Mouse (Mus musculus): ENCODE measurements around the gene Sae1. TPM values are rescaled to one million over a fixed set of nuclear protein-coding genes. Genes with fewer than 3 reads are reported as not detected.

Gene Sae1
- polyA plus RNA-seq, 1 experiment: 169 TPM

- H3K4me2 ChIP-seq (ENCODE audit: low read depth): no peak overlapping the region
- no peaks in the 10 kb centered on the region for H3K79me2 ChIP-seq (ENCODE audit: control insufficient read depth, insufficient read depth)
- no peak for TF ChIP-seq MAX (IDR thresholded peaks at IDR 0.05; ENCODE audit: low read depth)
- no peak for TF ChIP-seq CEBPB (IDR thresholded peaks at IDR 0.05; ENCODE audit: insufficient read depth, poor library complexity, severe bottlenecking)
- TF ChIP-seq POLR2AphosphoS2 (IDR thresholded peaks at IDR 0.05; ENCODE audit: insufficient read length, low read depth): no peak
- TF ChIP-seq POLR2A (IDR thresholded peaks at IDR 0.05; ENCODE audit: insufficient read length, low read depth): no peak
- no peak for TF ChIP-seq USF1 (IDR thresholded peaks at IDR 0.05; ENCODE audit: low read depth)
- no peak for TF ChIP-seq SRF (IDR thresholded peaks at IDR 0.05; ENCODE audit: control insufficient read depth, insufficient read length, low read depth)
- TF ChIP-seq TCF3 (IDR thresholded peaks at IDR 0.05; ENCODE audit: insufficient read length, low read depth): no peak
- TF ChIP-seq MYOD1 (IDR thresholded peaks at IDR 0.05; ENCODE audit: control insufficient read depth in 1 of 3, insufficient read length in 2 of 3, low read depth in 2 of 3): no peak
- peaks cover 57% of the 10 kb centered on the region for H3K36me3 ChIP-seq (ENCODE audit: control insufficient read depth, insufficient read depth)
- no peak overlapping the region for H3ac ChIP-seq (ENCODE audit: control insufficient read depth, insufficient read length)
- H3K4me3 ChIP-seq: no peak overlapping the region
- H3K27me3 ChIP-seq (ENCODE audit: control insufficient read depth, insufficient read depth, insufficient read length): no peaks in the 10 kb centered on the region
Measured at GRCm38 (mm10) chr7:16425721-16426120, 38.1 kb upstream of the Sae1 start.

- Histone ChIP-seq H3K27me3 (ENCODE audit: control insufficient read depth, insufficient read depth, insufficient read length) (no peaks in the 10 kb centered on the region), H3K4me2 (ENCODE audit: low read depth) (no peak overlapping the region), H3K36me3 (ENCODE audit: control insufficient read depth, insufficient read depth) (peaks cover 64% of the 10 kb centered on the region), H3ac (ENCODE audit: control insufficient read depth, insufficient read length) (no peak overlapping the region), H3K79me2 (ENCODE audit: control insufficient read depth, insufficient read depth) (no peaks in the 10 kb centered on the region), H3K4me3 (no peak overlapping the region)
- TF ChIP-seq POLR2AphosphoS2 (IDR thresholded peaks at IDR 0.05; ENCODE audit: insufficient read length, low read depth): no peak
- no peak for TF ChIP-seq TCF12 (IDR thresholded peaks at IDR 0.05; ENCODE audit: insufficient read depth, poor library complexity, severe bottlenecking)
Measured at GRCm38 (mm10) chr7:16423731-16424130, 36.1 kb upstream of the Sae1 start.

- Histone ChIP-seq H3K36me3 (ENCODE audit: control insufficient read depth, insufficient read depth) (peaks cover 51% of the 10 kb centered on the region), H3K27me3 (ENCODE audit: control insufficient read depth, insufficient read depth, insufficient read length) (no peaks in the 10 kb centered on the region), H3K79me2 (ENCODE audit: control insufficient read depth, insufficient read depth) (no peaks in the 10 kb centered on the region), H3K4me3 (no peak overlapping the region), H3ac (ENCODE audit: control insufficient read depth, insufficient read length) (no peak overlapping the region), H3K4me2 (ENCODE audit: low read depth) (no peak overlapping the region)
- TF ChIP-seq CEBPB (IDR thresholded peaks at IDR 0.05; ENCODE audit: insufficient read depth, poor library complexity, severe bottlenecking) (no peak), MAX (IDR thresholded peaks at IDR 0.05; ENCODE audit: low read depth) (no peak), E2F4 (IDR thresholded peaks at IDR 0.05; ENCODE audit: insufficient read depth) (no peak), REST (IDR thresholded peaks at IDR 0.05; ENCODE audit: insufficient read depth, insufficient read length) (no peak), TCF12 (IDR thresholded peaks at IDR 0.05; ENCODE audit: insufficient read depth, poor library complexity, severe bottlenecking) (no peak), MYOG (IDR thresholded peaks at IDR 0.05; ENCODE audit: control insufficient read depth in 1 of 3, insufficient read depth in 1 of 3, insufficient read length in 2 of 3, low read depth in 2 of 3) (no peak), USF1 (IDR thresholded peaks at IDR 0.05; ENCODE audit: low read depth) (no peak), POLR2AphosphoS2 (IDR thresholded peaks at IDR 0.05; ENCODE audit: insufficient read length, low read depth) (no peak), POLR2A (IDR thresholded peaks at IDR 0.05; ENCODE audit: insufficient read length, low read depth) (no peak), SRF (IDR thresholded peaks at IDR 0.05; ENCODE audit: control insufficient read depth, insufficient read length, low read depth) (no peak)
Measured at GRCm38 (mm10) chr7:16422222-16422856, 34.7 kb upstream of the Sae1 start.

- Histone ChIP-seq H3ac (ENCODE audit: control insufficient read depth, insufficient read length) (no peak overlapping the region), H3K4me3 (no peak overlapping the region), H3K27me3 (ENCODE audit: control insufficient read depth, insufficient read depth, insufficient read length) (no peaks in the 10 kb centered on the region), H3K4me2 (ENCODE audit: low read depth) (no peak overlapping the region), H3K36me3 (ENCODE audit: control insufficient read depth, insufficient read depth) (peaks cover 38% of the 10 kb centered on the region), H3K79me2 (ENCODE audit: control insufficient read depth, insufficient read depth) (no peaks in the 10 kb centered on the region)
- TF ChIP-seq E2F4 (IDR thresholded peaks at IDR 0.05; ENCODE audit: insufficient read depth) (no peak), SRF (IDR thresholded peaks at IDR 0.05; ENCODE audit: control insufficient read depth, insufficient read length, low read depth) (no peak), REST (IDR thresholded peaks at IDR 0.05; ENCODE audit: insufficient read depth, insufficient read length) (no peak), USF1 (IDR thresholded peaks at IDR 0.05; ENCODE audit: low read depth) (no peak), CEBPB (IDR thresholded peaks at IDR 0.05; ENCODE audit: insufficient read depth, poor library complexity, severe bottlenecking) (no peak), POLR2AphosphoS2 (IDR thresholded peaks at IDR 0.05; ENCODE audit: insufficient read length, low read depth) (no peak), TCF3 (IDR thresholded peaks at IDR 0.05; ENCODE audit: insufficient read length, low read depth) (no peak), MYOD1 (IDR thresholded peaks at IDR 0.05; ENCODE audit: control insufficient read depth in 1 of 3, insufficient read length in 2 of 3, low read depth in 2 of 3) (no peak), POLR2A (IDR thresholded peaks at IDR 0.05; ENCODE audit: insufficient read length, low read depth) (no peak), TCF12 (IDR thresholded peaks at IDR 0.05; ENCODE audit: insufficient read depth, poor library complexity, severe bottlenecking) (no peak), MYOG (IDR thresholded peaks at IDR 0.05; ENCODE audit: control insufficient read depth in 1 of 3, insufficient read depth in 1 of 3, insufficient read length in 2 of 3, low read depth in 2 of 3) (no peak), MAX (IDR thresholded peaks at IDR 0.05; ENCODE audit: low read depth) (no peak)
Measured at GRCm38 (mm10) chr7:16420493-16421118, 33.0 kb upstream of the Sae1 start.

- no peak for TF ChIP-seq TCF3 (IDR thresholded peaks at IDR 0.05; ENCODE audit: insufficient read length, low read depth)
- H3K36me3 ChIP-seq (ENCODE audit: control insufficient read depth, insufficient read depth): peaks cover 24% of the 10 kb centered on the region
Measured at GRCm38 (mm10) chr7:16418713-16419112, 31.1 kb upstream of the Sae1 start.

More at GRCm38 (mm10) chr7:16418713-16419112, 31.1 kb upstream of the Sae1 start:
- Histone ChIP-seq H3K4me3 (no peak overlapping the region), H3ac (ENCODE audit: control insufficient read depth, insufficient read length) (no peak overlapping the region), H3K79me2 (ENCODE audit: control insufficient read depth, insufficient read depth) (peaks cover 6% of the 10 kb centered on the region), H3K4me2 (ENCODE audit: low read depth) (no peak overlapping the region), H3K27me3 (ENCODE audit: control insufficient read depth, insufficient read depth, insufficient read length) (no peaks in the 10 kb centered on the region)
